Mouse (Mus musculus) limb, embryonic 14.5 days (tissue): ENCODE measurements at regions not wholly inside any gene's neighbourhood (a gene's known extent, or its start where the extent isn't known, plus 50 kb on each side); places are given as distances from the start of the nearest gene placed in this dataset.
A peak's percentile ranks its signal among the peaks of the same experiment; 100 is the strongest.

Experiments
- ATAC-seq: fragments of 200-750 bp; cut with Nextera tagmentation; 2 replicates; pipeline ENCODE4 v1.8.0; 2017; ENCODE audit warnings: low read depth, moderate number of reproducible peaks, moderate TSS enrichment; ENCODE audit not compliant: low FRiP score
- DNase-seq: peaks from one replicate; pipeline ENCODE4 v3.0.0-alpha.2; 2015; ENCODE audit warnings: low spot score
- H3K27ac ChIP-seq: fragments of 300-500 bp; sonication (generic); replicated peaks from 2 replicates; pipeline ENCODE4 v1.5.1; 2014; ENCODE audit warnings: low read depth, mild to moderate bottlenecking, low read length, moderate library complexity, mixed read lengths
- H3K27me3 ChIP-seq: fragments of 300-500 bp; sonication (generic); 2 replicates; pipeline ENCODE4 v1.6.1; 2014; ENCODE audit warnings: low read length, mixed read lengths; ENCODE audit not compliant: control insufficient read depth, insufficient read depth
- H3K36me3 ChIP-seq: fragments of 300-500 bp; sonication (generic); 2 replicates; pipeline ENCODE4 v1.6.1; 2014; ENCODE audit warnings: mild to moderate bottlenecking, low read length, moderate library complexity, mixed read lengths; ENCODE audit not compliant: control insufficient read depth, insufficient read depth
- H3K4me1 ChIP-seq: fragments of 300-500 bp; sonication (generic); 2 replicates; pipeline ENCODE4 v1.6.1; 2014; ENCODE audit warnings: antibody characterized with exemption, low read length, mixed read lengths; ENCODE audit not compliant: control insufficient read depth, insufficient read depth
- H3K4me2 ChIP-seq: fragments of 300-500 bp; sonication (generic); replicated peaks from 2 replicates; pipeline ENCODE4 v1.6.1; 2014; ENCODE audit warnings: low read depth, mild to moderate bottlenecking, low read length, moderate library complexity; ENCODE audit not compliant: severe bottlenecking
- H3K4me3 ChIP-seq: fragments of 300-500 bp; sonication (generic); replicated peaks from 2 replicates; pipeline ENCODE4 v1.5.1; 2014; ENCODE audit warnings: low read length
- H3K9ac ChIP-seq: fragments of 300-500 bp; sonication (generic); 2 replicates; pipeline ENCODE4 v1.6.1; 2014; ENCODE audit warnings: mild to moderate bottlenecking, low read depth, low read length, moderate library complexity; ENCODE audit not compliant: severe bottlenecking
- H3K9me3 ChIP-seq: fragments of 300-500 bp; sonication (generic); 2 replicates; pipeline ENCODE4 v1.6.1; 2016; ENCODE audit warnings: low read length; ENCODE audit not compliant: control insufficient read depth
- POLR2A ChIP-seq: fragments of 200-500 bp; IDR thresholded peaks from 2 replicates; pipeline ENCODE4 v1.8.0; 2012; ENCODE audit warnings: inconsistent platforms, mild to moderate bottlenecking, moderate library complexity, borderline replicate concordance; ENCODE audit not compliant: insufficient read depth, insufficient read length; ENCODE audit errors: extremely low read depth
- WGBS: fragments of 180-500 bp; shearing (Covaris S2); extraction: QIAGEN DNeasy Blood & Tissue Kit; methylation state at CpG from one replicate; pipeline ENCODE4 v1.1.7; 2014; 5-methylcytosine and 5-hydroxymethylcytosine counted together
- microRNA counts: library from miRNA; unstranded; fragments of <30 nt; microRNA quantifications from one replicate; lab custom pipeline; 2016
- microRNA-seq: library from miRNA; unstranded; fragments of <30 nt; microRNA quantifications from one replicate; pipeline ENCODE4, GENCODE M21; 2016

DNA sequence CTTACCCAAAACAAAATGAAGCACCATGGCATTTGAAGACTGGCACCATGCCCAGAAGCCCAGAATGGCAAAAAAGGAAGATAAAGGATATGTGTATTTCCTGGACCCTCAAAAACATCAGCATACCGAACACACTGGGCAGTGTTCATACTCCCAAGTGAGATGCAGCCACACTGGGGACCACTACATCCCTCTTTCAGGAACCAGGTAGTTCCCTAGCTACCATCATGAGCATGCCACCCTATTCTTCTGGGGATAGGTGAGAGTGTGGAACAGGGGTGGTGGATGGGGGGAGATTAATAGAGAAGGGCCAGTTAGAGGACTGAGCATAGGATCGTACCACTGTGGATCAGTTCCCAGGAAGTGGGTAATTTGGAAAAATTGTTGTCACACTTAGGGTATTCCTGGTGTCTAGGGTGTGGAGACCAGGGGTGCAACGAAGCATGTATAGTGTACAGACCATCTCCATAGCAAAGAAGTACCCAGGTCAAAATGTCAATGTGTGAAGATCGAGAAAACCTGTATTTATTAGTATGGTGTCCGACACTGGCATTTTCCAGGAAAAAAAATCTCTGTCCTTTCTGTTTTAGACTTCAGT, 50.9 kb upstream of the Il17a start:
- Histone ChIP-seq H3K27me3 (no peaks in the 10 kb centered on the region), H3K27ac (no peak overlapping the region), H3K4me2 (no peak overlapping the region), H3K4me1 (no peaks in the 10 kb centered on the region), H3K4me3 (no peak overlapping the region), H3K9ac (no peak overlapping the region), H3K36me3 (no peaks in the 10 kb centered on the region), H3K9me3 (no peaks in the 10 kb centered on the region)
- WGBS = 81% methylated on average over 5 of the region's 5 CpGs
- ATAC-seq (no peak), DNase-seq (no peak)
- no peak for TF ChIP-seq POLR2A

DNA sequence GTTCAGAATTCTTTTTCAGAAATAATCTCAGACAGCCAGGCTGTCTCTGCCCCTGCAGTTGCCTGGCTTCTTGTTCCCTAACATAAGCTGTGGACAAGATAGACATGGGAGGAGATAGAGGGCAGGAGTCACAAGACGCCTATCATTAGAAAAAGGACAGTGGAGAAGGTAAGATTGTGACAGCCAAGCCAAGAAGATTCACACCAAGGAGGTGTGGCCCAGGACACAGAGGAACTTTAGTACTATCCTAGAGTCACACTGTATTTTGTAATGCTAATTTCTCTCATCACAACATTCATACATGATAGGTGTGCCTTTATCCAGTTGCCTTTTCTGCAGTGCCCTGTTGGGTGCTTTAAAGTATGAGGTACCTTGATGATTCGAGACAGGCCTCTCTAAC, 50.2 kb upstream of the Il17a start:
- H3K27ac ChIP-seq = no peak overlapping the region
- no peaks in the 10 kb centered on the region for H3K9me3 ChIP-seq
- no peak for DNase-seq
- no peaks in the 10 kb centered on the region for H3K36me3 ChIP-seq
- no peak for TF ChIP-seq POLR2A
- no peaks in the 10 kb centered on the region for H3K27me3 ChIP-seq
- 85% methylated on average over 2 of the region's 2 CpGs for WGBS
- H3K4me2 ChIP-seq = no peak overlapping the region
- ATAC-seq = no peak
- H3K9ac ChIP-seq = no peak overlapping the region
- H3K4me1 ChIP-seq = no peaks in the 10 kb centered on the region
- H3K4me3 ChIP-seq = no peak overlapping the region

MicroRNAs encoded in the stretch of these regions (microRNA counts, 519-probe panel; counts per million panel counts)
- 4,741 counts per million, percentile 93 among the panel's probes with 10 or more counts for microRNA mmu-miR-206 (lab: Ali Mortazavi, UCI)

Small RNA genes in the stretch of these regions (microRNA-seq; reads per million reads assigned to microRNA genes)
- gene Mir206 = 6,372 reads per million, percentile 91 among the genes with 10 or more reads in this experiment
